Mouse (Mus musculus): ENCODE measurements around the gene Pcgf5. TPM values are rescaled to one million over a fixed set of nuclear protein-coding genes. Genes with fewer than 3 reads are reported as not detected.

Pcgf5 gene
- polyA plus RNA-seq (2012; ENCODE audit: low replicate concordance): 3.1 and 3.5 TPM in 2 replicates

GRCm38 (mm10) chr19:36348161-36348800 is at the start of gene Pcgf5:
Gene Pcgf5 (plus strand): TSS chr19:36348309.

Other genes starting within 250 kb of the Pcgf5 start
- not detected in 2 replicates for gene Ankrd1, start 228.2 kb upstream of the Pcgf5 start, polyA plus RNA-seq (2012; ENCODE audit: low replicate concordance)
- 0.26 and 3.0 TPM in 2 replicates for gene Hectd2, start 206.3 kb downstream of the Pcgf5 start, polyA plus RNA-seq (2012; ENCODE audit: low replicate concordance)